Mouse (Mus musculus) liver, embryonic 16.5 days (tissue): ENCODE measurements around the gene Nol9. TPM values are rescaled to one million over a fixed set of nuclear protein-coding genes. Genes with fewer than 3 reads are reported as not detected.
A peak's percentile ranks its signal among the peaks of the same experiment; 100 is the strongest.
"Not testable (repeated sequence)": the region's sequence is repeated elsewhere in the genome, so short reads cannot be mapped to it uniquely, and the experiment has no call there.

ENCODE experiments used
- ATAC-seq: fragments of 200-750 bp; cut with Nextera tagmentation; 2 replicates; pipeline ENCODE4 v1.8.0; 2017; ENCODE audit warnings: low read depth, mild to moderate bottlenecking, moderate number of reproducible peaks, moderate library complexity
- H3K27ac ChIP-seq: fragments of 300-500 bp; sonication (generic); 2 replicates; pipeline ENCODE4 v1.5.1; 2014; ENCODE audit warnings: mild to moderate bottlenecking, low read length
- H3K27me3 ChIP-seq: fragments of 300-500 bp; sonication (generic); 2 replicates; pipeline ENCODE4 v1.6.1; 2014; ENCODE audit warnings: low read depth, low read length, mixed read lengths; ENCODE audit not compliant: control insufficient read depth, insufficient read depth
- H3K36me3 ChIP-seq: fragments of 300-500 bp; sonication (generic); 2 replicates; pipeline ENCODE4 v1.6.1; 2014; ENCODE audit warnings: mild to moderate bottlenecking; ENCODE audit not compliant: control insufficient read depth, insufficient read depth
- H3K4me1 ChIP-seq: fragments of 300-500 bp; sonication (generic); 2 replicates; pipeline ENCODE4 v1.6.1; 2014; ENCODE audit warnings: low read depth, low read length, mixed read lengths; ENCODE audit not compliant: control insufficient read depth
- H3K4me2 ChIP-seq: fragments of 300-500 bp; sonication (generic); 2 replicates; pipeline ENCODE4 v1.6.1; 2014; ENCODE audit warnings: low read depth, low read length, mixed read lengths
- H3K4me3 ChIP-seq: fragments of 300-500 bp; sonication (generic); 2 replicates; pipeline ENCODE4 v1.5.1; 2014; ENCODE audit warnings: low read depth, mild to moderate bottlenecking, low read length
- H3K9ac ChIP-seq: fragments of 300-500 bp; sonication (generic); 2 replicates; pipeline ENCODE4 v1.6.1; 2014; ENCODE audit warnings: low read depth, low read length
- H3K9me3 ChIP-seq: fragments of 300-500 bp; sonication (generic); replicated peaks from 2 replicates; pipeline ENCODE4 v1.6.1; 2016; ENCODE audit warnings: low read length; ENCODE audit not compliant: control insufficient read depth
- WGBS: fragments of 180-500 bp; shearing (Covaris S2); extraction: QIAGEN DNeasy Blood & Tissue Kit; methylation state at CpG from one replicate; pipeline ENCODE4 v1.1.7; 2014; ENCODE audit not compliant: insufficient replicate concordance; 5-methylcytosine and 5-hydroxymethylcytosine counted together
- polyA plus RNA-seq: library from polyadenylated mRNA; unstranded; fragments of >200 nt; fragmentation: Nextera tagmentation; extraction: Ambion mirVana; gene quantifications from 2 replicates; pipeline ENCODE4 v1.2.1, GENCODE M21; 2015

The Nol9 gene
- polyA plus RNA-seq, 1 experiment from 2014 or later = 11.5 TPM

- H3K9ac ChIP-seq, H3K36me3 ChIP-seq, H3K9me3 ChIP-seq, ATAC-seq, H3K4me2 ChIP-seq, H3K27ac ChIP-seq, H3K27me3 ChIP-seq, H3K4me3 ChIP-seq: not testable (repeated sequence)
- 79% methylated on average over 6 of the region's 6 CpGs for WGBS
- peaks cover 15% of the 10 kb centered on the region for H3K4me1 ChIP-seq
Observed at GRCm38 (mm10) chr4:152036464-152036863, 2.7 kb upstream of the Nol9 start.

- Histone ChIP-seq H3K4me3 (peak within 1 kb of the TSS; percentile 91), H3K9ac (peak within 1 kb of the TSS; percentile 82), H3K36me3 (peaks cover 15% of the 10 kb centered on the region), H3K9me3 (no peaks in the 10 kb centered on the region), H3K27ac (peak within 1 kb of the TSS; percentile 26; the same call in 1 of the 2 replicates), H3K4me2 (peak within 1 kb of the TSS; percentile 80), H3K4me1 (peaks cover 15% of the 10 kb centered on the region), H3K27me3 (no peaks in the 10 kb centered on the region)
- no peak for ATAC-seq
- WGBS = 31% methylated on average over 10 of the region's 10 CpGs
Observed at GRCm38 (mm10) chr4:152038225-152038984, 716 bp upstream of the Nol9 start, which contains the start of gene Tas1r1. Gene Tas1r1, minus strand, starts transcription at chr4:152038568.

GRCm38 (mm10) chr4:152039831-152040310 is 750 bp downstream of the Nol9 start:
- H3K27ac ChIP-seq = no peak overlapping the region; the same call in 1 of the 2 replicates
- H3K9ac ChIP-seq = peak overlapping the region; percentile 82
- no peaks in the 10 kb centered on the region for H3K27me3 ChIP-seq
- 1% methylated on average over 25 of the region's 25 CpGs for WGBS
- H3K4me3 ChIP-seq = peak overlapping the region; percentile 91
- no peak for ATAC-seq
- H3K9me3 ChIP-seq = no peaks in the 10 kb centered on the region
- peaks cover 15% of the 10 kb centered on the region for H3K4me1 ChIP-seq
- H3K4me2 ChIP-seq = peak overlapping the region; percentile 80
- peaks cover 15% of the 10 kb centered on the region for H3K36me3 ChIP-seq

- WGBS = 92% methylated on average over 22 of the region's 22 CpGs
- H3K36me3 ChIP-seq = peaks cover 29% of the 10 kb centered on the region
Observed at GRCm38 (mm10) chr4:152041924-152042641, 3.0 kb downstream of the Nol9 start.

GRCm38 (mm10) chr4:152043171-152043570 is 4.0 kb downstream of the Nol9 start:
- no peaks in the 10 kb centered on the region for H3K27me3 ChIP-seq
- no peaks in the 10 kb centered on the region for H3K9me3 ChIP-seq
- no peak overlapping the region for H3K4me3 ChIP-seq
- ATAC-seq = no peak
- no peak overlapping the region for H3K9ac ChIP-seq
- WGBS = 89% methylated on average over 3 of the region's 3 CpGs
- H3K36me3 ChIP-seq = peaks cover 40% of the 10 kb centered on the region
- H3K27ac ChIP-seq = no peak overlapping the region
- peaks cover 15% of the 10 kb centered on the region for H3K4me1 ChIP-seq
- H3K4me2 ChIP-seq = no peak overlapping the region

More at GRCm38 (mm10) chr4:152041924-152042641, 3.0 kb downstream of the Nol9 start:
- Histone ChIP-seq H3K4me2 (no peak overlapping the region), H3K27ac (no peak overlapping the region), H3K27me3 (no peaks in the 10 kb centered on the region), H3K4me3 (no peak overlapping the region), H3K4me1 (peaks cover 15% of the 10 kb centered on the region), H3K9ac (no peak overlapping the region), H3K9me3 (no peaks in the 10 kb centered on the region)
- no peak for ATAC-seq

GRCm38 (mm10) chr4:152044609-152045008 is 5.5 kb downstream of the Nol9 start:
- 74% methylated on average over 6 of the region's 6 CpGs for WGBS
- Histone ChIP-seq H3K9ac (no peak overlapping the region), H3K27me3 (no peaks in the 10 kb centered on the region), H3K36me3 (peaks cover 46% of the 10 kb centered on the region), H3K27ac (no peak overlapping the region), H3K9me3 (no peaks in the 10 kb centered on the region), H3K4me3 (no peak overlapping the region), H3K4me2 (no peak overlapping the region), H3K4me1 (peaks cover 15% of the 10 kb centered on the region)
- no peak for ATAC-seq

- Histone ChIP-seq H3K27ac (0 out of 2 replicates have a peak overlapping the region, but pooled peaks have one; percentile 17), H3K9ac (no peak overlapping the region), H3K4me3 (no peak overlapping the region), H3K27me3 (no peaks in the 10 kb centered on the region), H3K36me3 (peaks cover 23% of the 10 kb centered on the region), H3K9me3 (no peaks in the 10 kb centered on the region), H3K4me2 (no peak overlapping the region), H3K4me1 (peaks cover 4% of the 10 kb centered on the region)
- WGBS = 62% methylated on average over 9 of the region's 9 CpGs
- ATAC-seq = peak; percentile 69
Observed at GRCm38 (mm10) chr4:152062390-152063110, 23.4 kb downstream of the Nol9 start.

- H3K36me3 ChIP-seq = no peaks in the 10 kb centered on the region
- no peaks in the 10 kb centered on the region; the same call in 1 of the 2 replicates for H3K4me1 ChIP-seq
- H3K27me3 ChIP-seq = no peaks in the 10 kb centered on the region
- H3K4me2 ChIP-seq = no peak overlapping the region
- no peak for ATAC-seq
- no peak overlapping the region for H3K9ac ChIP-seq
- H3K9me3 ChIP-seq = no peaks in the 10 kb centered on the region
- H3K4me3 ChIP-seq = no peak overlapping the region
- H3K27ac ChIP-seq = no peak overlapping the region
Observed at GRCm38 (mm10) chr4:152067280-152067679, 28.2 kb downstream of the Nol9 start.
